Mouse (Mus musculus) ES-E14 (cell line): ENCODE results near the gene Reep3.

ENCODE experiments used
- HCFC1 ChIP-seq: IDR thresholded peaks from 2 replicates; pipeline ENCODE4 v1.6.1; 2012; ENCODE audit warnings: low read length, inconsistent platforms, borderline replicate concordance; ENCODE audit not compliant: insufficient read depth
- ZC3H11A ChIP-seq: IDR thresholded peaks from 2 replicates; pipeline ENCODE4 v1.6.1; 2012; ENCODE audit warnings: low read depth, mild to moderate bottlenecking, inconsistent platforms, low read length, borderline replicate concordance

DNA sequence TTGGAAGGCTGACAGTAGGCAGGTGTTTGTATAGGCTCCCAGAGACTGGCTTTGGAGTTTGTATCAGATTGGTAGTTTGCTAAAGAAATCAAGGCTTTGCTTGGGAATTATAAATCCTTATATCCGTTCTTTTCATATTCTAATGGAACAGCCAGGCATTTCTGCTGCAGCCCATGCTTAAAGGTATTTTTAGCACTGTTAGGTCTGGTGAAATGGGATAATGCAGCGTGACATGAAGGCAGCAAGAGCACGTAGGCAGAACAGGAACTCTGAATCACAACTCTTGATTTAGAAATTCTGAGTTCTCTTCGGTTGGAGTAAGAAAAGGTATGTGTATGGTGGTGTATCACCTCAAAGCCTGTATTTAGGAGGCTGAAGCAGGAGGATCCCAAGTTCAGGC, 27.4 kb upstream of the Reep3 start:
- TF ChIP-seq HCFC1 (no peak), ZC3H11A (no peak)
